Mouse (Mus musculus): ENCODE data around the gene Kif2a. TPM values are rescaled to one million over a fixed set of nuclear protein-coding genes. Genes with fewer than 3 reads are reported as not detected.

Gene Kif2a
- polyA plus RNA-seq, 1 experiment from 2014 or later: 57.4 TPM

GRCm38 (mm10) chr13:107031228-107031627 is 9.3 kb upstream of the Kif2a start:
- no peaks in the 10 kb centered on the region for H3K36me3 ChIP-seq (ENCODE audit: control insufficient read depth, insufficient read depth, low read length)
- H3K4me3 ChIP-seq (ENCODE audit: low read depth, low read length): no peak overlapping the region
- H3K27me3 ChIP-seq (ENCODE audit: control insufficient read depth, insufficient read depth, low read length): no peaks in the 10 kb centered on the region
- no peak overlapping the region for H3K27ac ChIP-seq (ENCODE audit: low read depth, low read length)
- no peak for ATAC-seq (ENCODE audit: low read depth)
- H3K9me3 ChIP-seq (ENCODE audit: control insufficient read depth, low read length): no peaks in the 10 kb centered on the region
- H3K4me1 ChIP-seq (ENCODE audit: control insufficient read depth, insufficient read depth, low read length): no peaks in the 10 kb centered on the region
- no peak overlapping the region for H3K4me2 ChIP-seq (ENCODE audit: low read depth, low read length)
- H3K9ac ChIP-seq (replicated peaks; ENCODE audit: low read depth, low read length): no peak overlapping the region

DNA sequence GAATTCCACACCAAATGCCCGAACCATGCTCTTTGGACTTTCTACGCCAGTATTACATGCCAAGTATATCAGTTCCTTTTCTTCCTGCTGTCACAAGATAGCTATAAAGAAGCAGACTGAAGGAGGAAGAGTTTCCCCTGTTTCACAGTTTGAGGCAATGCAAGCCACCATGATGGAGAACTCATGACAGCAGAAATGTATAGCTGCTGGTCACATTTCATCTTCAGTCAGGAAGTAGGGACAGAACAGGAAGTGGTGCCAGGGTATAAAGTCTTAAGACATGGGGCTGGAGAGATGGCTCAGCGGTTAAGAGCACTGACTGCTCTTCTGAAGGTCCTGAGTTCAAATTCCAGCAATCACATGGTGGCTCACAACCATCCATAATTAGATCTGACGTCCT is 5.3 kb upstream of the Kif2a start:
- 90% methylated on average over 4 of the region's 4 CpGs for WGBS
- no peaks in the 10 kb centered on the region for H3K4me1 ChIP-seq (ENCODE audit: control insufficient read depth, insufficient read depth, low read length)

GRCm38 (mm10) chr13:107025663-107026062 is 3.7 kb upstream of the Kif2a start:
- H3K4me2 ChIP-seq (ENCODE audit: low read depth, low read length): no peak overlapping the region
- H3K27ac ChIP-seq (ENCODE audit: low read depth, low read length): no peak overlapping the region
- no peak for ATAC-seq (ENCODE audit: low read depth)
- H3K9ac ChIP-seq (replicated peaks; ENCODE audit: low read depth, low read length): no peak overlapping the region
- H3K36me3 ChIP-seq (ENCODE audit: control insufficient read depth, insufficient read depth, low read length): no peaks in the 10 kb centered on the region
- no peaks in the 10 kb centered on the region for H3K9me3 ChIP-seq (ENCODE audit: control insufficient read depth, low read length)
- no peaks in the 10 kb centered on the region; the same call in 1 of the 2 replicates for H3K27me3 ChIP-seq (ENCODE audit: control insufficient read depth, insufficient read depth, low read length)
- no peaks in the 10 kb centered on the region for H3K4me1 ChIP-seq (ENCODE audit: control insufficient read depth, insufficient read depth, low read length)
- WGBS: 76% methylated on average over 3 of the region's 3 CpGs
- no peak overlapping the region for H3K4me3 ChIP-seq (ENCODE audit: low read depth, low read length)

More for the DNA sequence above, 5.3 kb upstream of the Kif2a start:
- no peaks in the 10 kb centered on the region for H3K9me3 ChIP-seq (ENCODE audit: control insufficient read depth, low read length)
- H3K9ac ChIP-seq (replicated peaks; ENCODE audit: low read depth, low read length): no peak overlapping the region
- H3K36me3 ChIP-seq (ENCODE audit: control insufficient read depth, insufficient read depth, low read length): no peaks in the 10 kb centered on the region
- no peak for ATAC-seq (ENCODE audit: low read depth)
- H3K4me2 ChIP-seq (ENCODE audit: low read depth, low read length): no peak overlapping the region
- no peak overlapping the region for H3K4me3 ChIP-seq (ENCODE audit: low read depth, low read length)
- H3K27ac ChIP-seq (ENCODE audit: low read depth, low read length): no peak overlapping the region
- no peaks in the 10 kb centered on the region for H3K27me3 ChIP-seq (ENCODE audit: control insufficient read depth, insufficient read depth, low read length)

DNA sequence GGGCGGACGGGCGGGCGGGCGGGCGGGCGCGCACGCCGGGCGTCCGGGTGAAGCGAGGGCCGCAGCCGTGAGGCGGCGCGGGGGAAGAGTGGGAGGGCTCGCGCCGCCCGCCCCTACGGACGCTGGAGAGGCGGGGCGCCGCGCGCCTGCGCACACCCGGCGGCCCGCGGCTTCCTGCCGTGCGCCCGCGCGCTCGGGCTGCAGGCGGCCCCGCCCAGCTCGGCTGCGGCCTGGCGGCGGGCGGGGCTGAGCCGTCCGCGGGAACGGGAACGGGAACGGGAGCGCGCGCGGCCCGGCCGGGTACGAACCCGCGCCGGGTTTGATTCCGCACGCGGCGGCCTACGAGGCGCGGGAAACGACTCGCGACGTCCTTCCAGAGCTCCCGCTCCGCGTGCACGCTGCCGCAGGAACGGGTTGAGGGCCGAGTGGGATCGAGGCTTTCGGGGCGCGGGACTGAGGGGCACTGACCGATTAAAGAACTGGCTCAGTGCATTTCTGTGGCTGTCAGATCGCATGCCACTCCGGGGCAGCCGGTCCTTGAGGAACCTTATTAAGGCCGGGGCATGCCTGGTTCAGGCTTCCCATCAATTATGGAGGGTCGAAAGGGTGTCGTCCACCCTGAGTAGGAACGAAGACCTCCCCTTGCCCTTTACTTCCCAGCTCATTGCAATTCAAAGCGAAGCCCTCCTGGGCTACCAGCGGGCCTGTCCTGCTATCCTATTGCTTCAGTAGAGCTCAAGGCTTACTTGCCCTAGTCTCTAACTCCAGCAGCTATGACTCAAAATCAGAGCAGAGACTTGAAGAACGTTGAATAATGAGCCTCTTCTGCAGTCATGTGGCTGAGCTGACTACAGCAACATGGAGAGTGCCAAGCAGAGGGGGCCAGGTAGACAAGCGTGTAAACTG is 593 bp upstream of the Kif2a start:
- Histone ChIP-seq H3K4me2 (ENCODE audit: low read depth, low read length) (peak overlapping the region; percentile 60), H3K9me3 (ENCODE audit: control insufficient read depth, low read length) (no peaks in the 10 kb centered on the region), H3K9ac (replicated peaks; ENCODE audit: low read depth, low read length) (peak overlapping the region; percentile 86), H3K27me3 (ENCODE audit: control insufficient read depth, insufficient read depth, low read length) (no peaks in the 10 kb centered on the region; the same call in 1 of the 2 replicates), H3K36me3 (ENCODE audit: control insufficient read depth, insufficient read depth, low read length) (no peaks in the 10 kb centered on the region), H3K4me1 (ENCODE audit: control insufficient read depth, insufficient read depth, low read length) (peaks cover 8% of the 10 kb centered on the region; the same call in 1 of the 2 replicates), H3K27ac (ENCODE audit: low read depth, low read length) (peak overlapping the region; percentile 94), H3K4me3 (ENCODE audit: low read depth, low read length) (peak overlapping the region; percentile 75)
- ATAC-seq (ENCODE audit: low read depth): peak; percentile 93
- WGBS: under 1% methylated on average over 67 of the region's 97 CpGs

GRCm38 (mm10) chr13:107019443-107019842 is 2.5 kb downstream of the Kif2a start:
- H3K4me1 ChIP-seq (ENCODE audit: control insufficient read depth, insufficient read depth, low read length): peaks cover 8% of the 10 kb centered on the region; the same call in 1 of the 2 replicates
- H3K27me3 ChIP-seq (ENCODE audit: control insufficient read depth, insufficient read depth, low read length): no peaks in the 10 kb centered on the region; the same call in 1 of the 2 replicates
- H3K27ac ChIP-seq (ENCODE audit: low read depth, low read length): no peak overlapping the region
- H3K9me3 ChIP-seq (ENCODE audit: control insufficient read depth, low read length): no peaks in the 10 kb centered on the region
- H3K4me3 ChIP-seq (ENCODE audit: low read depth, low read length): no peak overlapping the region
- H3K4me2 ChIP-seq (ENCODE audit: low read depth, low read length): no peak overlapping the region
- no peak for ATAC-seq (ENCODE audit: low read depth)
- no peak overlapping the region for H3K9ac ChIP-seq (replicated peaks; ENCODE audit: low read depth, low read length)
- no peaks in the 10 kb centered on the region for H3K36me3 ChIP-seq (ENCODE audit: control insufficient read depth, insufficient read depth, low read length)
- 85% methylated on average over 2 of the region's 2 CpGs for WGBS

- no peak overlapping the region for H3K4me3 ChIP-seq (ENCODE audit: low read depth, low read length)
- no peaks in the 10 kb centered on the region for H3K36me3 ChIP-seq (ENCODE audit: control insufficient read depth, insufficient read depth, low read length)
- H3K4me1 ChIP-seq (ENCODE audit: control insufficient read depth, insufficient read depth, low read length): peaks cover 4% of the 10 kb centered on the region; the same call in 1 of the 2 replicates
- H3K27ac ChIP-seq (ENCODE audit: low read depth, low read length): no peak overlapping the region
- no peak overlapping the region for H3K9ac ChIP-seq (replicated peaks; ENCODE audit: low read depth, low read length)
- H3K9me3 ChIP-seq (ENCODE audit: control insufficient read depth, low read length): no peaks in the 10 kb centered on the region
- H3K27me3 ChIP-seq (ENCODE audit: control insufficient read depth, insufficient read depth, low read length): no peaks in the 10 kb centered on the region
- H3K4me2 ChIP-seq (ENCODE audit: low read depth, low read length): no peak overlapping the region
- WGBS: 93% methylated on average over 2 of the region's 2 CpGs
- no peak for ATAC-seq (ENCODE audit: low read depth)
Observed at GRCm38 (mm10) chr13:107013926-107014325, 8.0 kb downstream of the Kif2a start.

GRCm38 (mm10) chr13:107011618-107012017 is 10.3 kb downstream of the Kif2a start:
- 0 out of 2 replicates have a peak, but pooled peaks cover 2% of the 10 kb centered on the region for H3K4me1 ChIP-seq (ENCODE audit: control insufficient read depth, insufficient read depth, low read length)
- H3K9me3 ChIP-seq (ENCODE audit: control insufficient read depth, low read length): no peaks in the 10 kb centered on the region
- no peak overlapping the region for H3K4me2 ChIP-seq (ENCODE audit: low read depth, low read length)
- 85% methylated on average over 2 of the region's 2 CpGs for WGBS
- no peaks in the 10 kb centered on the region for H3K27me3 ChIP-seq (ENCODE audit: control insufficient read depth, insufficient read depth, low read length)
- no peak for ATAC-seq (ENCODE audit: low read depth)
- no peaks in the 10 kb centered on the region for H3K36me3 ChIP-seq (ENCODE audit: control insufficient read depth, insufficient read depth, low read length)
- H3K27ac ChIP-seq (ENCODE audit: low read depth, low read length): no peak overlapping the region
- no peak overlapping the region for H3K9ac ChIP-seq (replicated peaks; ENCODE audit: low read depth, low read length)
- H3K4me3 ChIP-seq (ENCODE audit: low read depth, low read length): no peak overlapping the region

DNA sequence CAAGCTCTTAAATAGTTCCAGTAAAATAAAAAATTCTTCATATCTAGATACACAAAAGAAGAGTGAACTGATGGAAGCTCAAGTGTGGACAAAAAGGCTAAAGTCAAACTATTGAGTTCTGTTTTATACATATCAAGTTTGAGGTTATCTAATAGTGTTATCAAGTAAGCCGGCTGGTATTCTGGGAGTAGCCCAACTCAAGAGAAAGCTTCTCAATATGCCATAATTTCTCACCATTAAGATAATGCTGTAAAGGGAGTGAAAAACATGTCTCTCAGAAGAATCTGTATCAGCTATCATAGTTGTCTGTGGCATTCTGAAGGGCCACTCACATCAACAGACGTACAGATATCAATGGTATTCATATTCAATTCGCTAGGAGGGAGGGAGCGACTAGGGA is 13.8 kb downstream of the Kif2a start:
- Histone ChIP-seq H3K27me3 (ENCODE audit: control insufficient read depth, insufficient read depth, low read length) (no peaks in the 10 kb centered on the region), H3K4me2 (ENCODE audit: low read depth, low read length) (no peak overlapping the region), H3K9me3 (ENCODE audit: control insufficient read depth, low read length) (no peaks in the 10 kb centered on the region), H3K4me3 (ENCODE audit: low read depth, low read length) (no peak overlapping the region), H3K4me1 (ENCODE audit: control insufficient read depth, insufficient read depth, low read length) (0 out of 2 replicates have a peak, but pooled peaks cover 2% of the 10 kb centered on the region), H3K27ac (ENCODE audit: low read depth, low read length) (no peak overlapping the region), H3K9ac (replicated peaks; ENCODE audit: low read depth, low read length) (no peak overlapping the region), H3K36me3 (ENCODE audit: control insufficient read depth, insufficient read depth, low read length) (no peaks in the 10 kb centered on the region)
- ATAC-seq (ENCODE audit: low read depth): no peak
- 88% methylated on average over 4 of the region's 4 CpGs for WGBS

DNA sequence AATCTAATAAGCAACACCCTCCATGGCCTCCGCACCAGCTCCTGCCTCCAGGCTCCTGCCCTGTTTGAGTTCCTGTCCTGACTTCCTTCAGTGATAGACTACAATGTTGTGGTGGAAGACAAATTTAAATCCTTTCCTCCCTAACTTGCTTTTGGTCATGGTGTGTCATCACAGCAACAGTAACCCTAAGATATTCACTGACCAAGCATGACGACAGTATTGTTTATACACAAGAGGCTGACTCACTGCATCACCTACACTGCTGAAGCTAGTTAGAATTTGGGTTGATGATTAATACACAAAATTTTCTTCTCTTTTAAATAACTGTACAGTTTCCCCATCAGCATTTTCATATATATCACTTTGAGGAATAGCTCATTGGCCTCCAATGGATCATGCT is 18.7 kb downstream of the Kif2a start:
- Histone ChIP-seq H3K9me3 (ENCODE audit: control insufficient read depth, low read length) (no peaks in the 10 kb centered on the region), H3K27me3 (ENCODE audit: control insufficient read depth, insufficient read depth, low read length) (no peaks in the 10 kb centered on the region), H3K4me2 (ENCODE audit: low read depth, low read length) (no peak overlapping the region), H3K36me3 (ENCODE audit: control insufficient read depth, insufficient read depth, low read length) (no peaks in the 10 kb centered on the region), H3K9ac (replicated peaks; ENCODE audit: low read depth, low read length) (no peak overlapping the region), H3K4me1 (ENCODE audit: control insufficient read depth, insufficient read depth, low read length) (no peaks in the 10 kb centered on the region), H3K4me3 (ENCODE audit: low read depth, low read length) (no peak overlapping the region), H3K27ac (ENCODE audit: low read depth, low read length) (no peak overlapping the region)
- no peak; the same call in 1 of the 2 replicates for ATAC-seq (ENCODE audit: low read depth)
- 93% methylated on average over 2 of the region's 2 CpGs for WGBS
